Mouse (Mus musculus) lung, postnatal 0 days (tissue): ENCODE measurements around the gene Erich4.

Experiments
- CTCF ChIP-seq: IDR thresholded peaks from 2 replicates; pipeline ENCODE4 v1.5.1; 2016; ENCODE audit warnings: antibody characterized with exemption, mild to moderate bottlenecking
- EP300 ChIP-seq: IDR thresholded peaks from 2 replicates; pipeline ENCODE4 v1.6.1; 2016; ENCODE audit warnings: antibody characterized with exemption, mild to moderate bottlenecking, control low read depth

- TF ChIP-seq CTCF (no peak), EP300 (no peak)
These were observed 31.0 kb downstream of the Erich4 start for GRCm38 (mm10) chr7:25584651-25585050.
